Mouse (Mus musculus): Measurements from ENCODE around the gene Gm45233. TPM values are rescaled to one million over a fixed set of nuclear protein-coding genes. Genes with fewer than 3 reads are reported as not detected.
"Not testable (repeated sequence)": the region's sequence is repeated elsewhere in the genome, so short reads cannot be mapped to it uniquely, and the experiment has no call there.

Gm45233 gene
- not detected in 2 replicates for polyA plus RNA-seq (2015; fragmentation: Nextera tagmentation; extraction: Ambion mirVana)

DNA sequence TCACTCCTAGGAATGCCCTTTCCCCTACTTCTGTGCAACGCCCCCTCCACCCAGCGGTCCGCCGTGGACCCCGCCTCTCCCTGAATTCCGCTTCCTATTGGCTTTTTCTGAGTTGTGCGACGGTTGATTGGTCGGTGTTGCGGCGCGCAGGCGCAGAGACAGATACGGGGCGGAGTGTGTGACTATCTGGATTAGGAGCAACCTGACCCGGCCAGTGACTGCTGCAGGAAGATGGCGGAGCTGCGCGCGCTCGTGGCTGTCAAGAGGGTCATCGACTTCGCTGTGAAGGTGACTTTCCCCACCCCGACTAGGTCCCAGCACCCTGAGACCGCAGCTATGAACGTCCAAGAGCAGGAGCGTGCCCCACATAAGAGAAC is at the start of gene Gm45233, which contains the start of gene Etfb:
Gene Gm45233 (plus strand): TSS at position 212 of the 377 bp plus-strand sequence.
Gene Etfb (plus strand): TSS at position 167 of the 377 bp plus-strand sequence.
- peak; percentile 97 for ATAC-seq (replicated peaks)
- no peaks in the 10 kb centered on the region for H3K36me3 ChIP-seq (replicated peaks)
- H3K4me2 ChIP-seq, result peak within 1 kb of the TSS; percentile 69
- peak within 1 kb of the TSS; percentile 86 for H3K27ac ChIP-seq
- peak within 1 kb of the TSS; percentile 53 for H3K9ac ChIP-seq
- H3K9me3 ChIP-seq, result no peaks in the 10 kb centered on the region
- H3K4me3 ChIP-seq, result peak within 1 kb of the TSS; percentile 48
- H3K4me1 ChIP-seq, result peaks cover 21% of the 10 kb centered on the region
- H3K27me3 ChIP-seq (replicated peaks), result no peaks in the 10 kb centered on the region
- under 1% methylated on average over 27 of the region's 27 CpGs for WGBS

DNA sequence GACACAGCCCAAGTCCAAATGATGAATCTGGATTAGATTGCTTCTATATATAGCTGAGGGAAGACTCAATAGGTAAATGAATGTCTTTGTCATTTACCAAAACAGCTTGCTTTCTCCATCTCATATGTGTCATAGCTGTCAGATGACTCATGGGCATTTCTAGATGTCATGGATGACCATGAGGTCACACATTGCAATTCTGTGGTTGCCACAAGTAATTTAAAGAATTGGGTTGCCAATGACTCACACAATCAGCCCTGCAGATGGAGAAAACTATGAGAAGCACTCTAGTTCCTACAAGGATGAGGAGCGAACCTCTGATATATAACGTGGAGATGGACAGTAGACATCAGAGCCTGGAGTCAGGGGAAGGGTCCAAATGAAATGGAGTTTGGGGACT is 44.4 kb upstream of the Gm45233 start:
- H3K27ac ChIP-seq, result no peak overlapping the region
- no peak for ATAC-seq (replicated peaks)
- WGBS, result 88% methylated on average over 2 of the region's 2 CpGs

GRCm38 (mm10) chr7:43402718-43403117 is 41.2 kb upstream of the Gm45233 start:
- no peak for ATAC-seq (replicated peaks)
- H3K4me3 ChIP-seq, result no peak overlapping the region
- H3K9ac ChIP-seq, result no peak overlapping the region
- no peaks in the 10 kb centered on the region for H3K36me3 ChIP-seq (replicated peaks)
- WGBS, result 44% methylated on average over 2 of the region's 2 CpGs
- H3K27me3 ChIP-seq (replicated peaks), result no peaks in the 10 kb centered on the region
- H3K4me1 ChIP-seq, result no peaks in the 10 kb centered on the region
- H3K4me2 ChIP-seq, result no peak overlapping the region
- H3K27ac ChIP-seq, result no peak overlapping the region
- H3K9me3 ChIP-seq, result no peaks in the 10 kb centered on the region

More for the DNA sequence above, 44.4 kb upstream of the Gm45233 start:
- H3K9ac ChIP-seq, result no peak overlapping the region
- H3K4me3 ChIP-seq, result no peak overlapping the region
- H3K4me2 ChIP-seq, result no peak overlapping the region
- no peaks in the 10 kb centered on the region for H3K4me1 ChIP-seq
- H3K27me3 ChIP-seq (replicated peaks), result no peaks in the 10 kb centered on the region
- no peaks in the 10 kb centered on the region for H3K9me3 ChIP-seq
- H3K36me3 ChIP-seq (replicated peaks), result no peaks in the 10 kb centered on the region

DNA sequence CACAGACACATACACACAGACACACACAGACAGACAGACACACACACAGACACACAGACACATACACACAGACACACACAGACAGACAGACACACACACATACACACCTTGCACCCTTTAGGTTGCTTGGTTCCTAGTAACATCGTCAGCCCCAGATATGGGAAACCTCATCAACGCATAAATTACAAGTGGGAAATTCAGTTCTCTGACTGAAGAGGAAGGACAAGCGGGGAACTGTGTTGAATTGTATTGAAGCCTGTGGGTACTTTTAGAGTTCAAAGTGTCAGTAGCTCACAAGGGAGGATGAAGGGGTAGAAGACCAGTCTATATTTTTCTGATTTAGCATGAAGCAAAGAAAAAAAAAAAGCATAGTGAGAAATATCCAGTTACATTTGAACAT is 36.4 kb upstream of the Gm45233 start:
- no peak overlapping the region for H3K9ac ChIP-seq
- no peak overlapping the region for H3K27ac ChIP-seq
- H3K4me2 ChIP-seq, result no peak overlapping the region
- WGBS, result 81% methylated on average over 3 of the region's 3 CpGs
- H3K9me3 ChIP-seq, result no peaks in the 10 kb centered on the region
- H3K36me3 ChIP-seq (replicated peaks), result no peaks in the 10 kb centered on the region
- H3K4me3 ChIP-seq, result no peak overlapping the region
- no peak for ATAC-seq (replicated peaks)
- no peaks in the 10 kb centered on the region for H3K27me3 ChIP-seq (replicated peaks)
- no peaks in the 10 kb centered on the region for H3K4me1 ChIP-seq

DNA sequence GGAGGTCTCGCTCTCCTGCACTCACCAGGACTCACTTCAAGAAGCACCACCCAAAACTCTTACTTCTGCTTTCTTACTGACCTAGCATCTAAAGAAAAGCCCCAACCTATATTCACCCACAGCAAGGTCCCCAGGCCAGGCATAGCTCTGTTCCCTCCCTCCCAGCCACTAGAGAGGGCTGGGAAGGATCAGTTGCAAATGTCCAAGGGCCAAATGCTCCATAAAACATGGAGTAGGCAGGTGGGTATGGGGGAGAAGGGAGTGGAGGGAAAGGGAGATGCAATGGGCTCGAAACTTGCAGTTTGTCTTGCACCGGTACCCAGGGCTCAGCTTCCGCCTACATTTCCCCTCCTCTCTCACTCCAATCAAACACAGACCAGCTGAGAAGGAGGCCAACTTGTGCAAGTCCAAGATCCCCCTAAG is 35.8 kb upstream of the Gm45233 start, which contains the start of gene Siglecg:
Gene Siglecg (plus strand): TSS at position 74 of the 423 bp plus-strand sequence.
- Histone ChIP-seq H3K4me2 (no peak within 1 kb of the TSS), H3K36me3 (replicated peaks) (no peaks in the 10 kb centered on the region), H3K4me3 (no peak within 1 kb of the TSS), H3K27ac (no peak within 1 kb of the TSS), H3K9ac (no peak within 1 kb of the TSS), H3K9me3 (no peaks in the 10 kb centered on the region), H3K4me1 (no peaks in the 10 kb centered on the region), H3K27me3 (replicated peaks) (no peaks in the 10 kb centered on the region)
- 83% methylated on average over 4 of the region's 4 CpGs for WGBS
- ATAC-seq (replicated peaks), result no peak

- H3K27me3 ChIP-seq (replicated peaks), result no peaks in the 10 kb centered on the region
- ATAC-seq (replicated peaks), result no peak
- H3K4me3 ChIP-seq, result no peak overlapping the region
- no peaks in the 10 kb centered on the region for H3K9me3 ChIP-seq
- H3K9ac ChIP-seq, result no peak overlapping the region
- no peak overlapping the region for H3K4me2 ChIP-seq
- H3K4me1 ChIP-seq, result no peaks in the 10 kb centered on the region
- H3K36me3 ChIP-seq (replicated peaks), result no peaks in the 10 kb centered on the region
- no peak overlapping the region for H3K27ac ChIP-seq
- WGBS, result 75% methylated on average over 3 of the region's 3 CpGs
Observed at GRCm38 (mm10) chr7:43409084-43409483, 34.8 kb upstream of the Gm45233 start.

- not testable (repeated sequence) for H3K9me3 ChIP-seq; H3K27me3 ChIP-seq (replicated peaks); H3K4me3 ChIP-seq; H3K4me1 ChIP-seq; H3K36me3 ChIP-seq (replicated peaks); H3K4me2 ChIP-seq; H3K9ac ChIP-seq; ATAC-seq (replicated peaks); H3K27ac ChIP-seq
- WGBS, result 32% methylated on average over 4 of the region's 4 CpGs
Observed at GRCm38 (mm10) chr7:43411724-43412123, 32.2 kb upstream of the Gm45233 start.

- no peaks in the 10 kb centered on the region for H3K27me3 ChIP-seq (replicated peaks)
- H3K4me1 ChIP-seq, result no peaks in the 10 kb centered on the region
- no peak overlapping the region for H3K4me2 ChIP-seq
- no peak for ATAC-seq (replicated peaks)
- H3K4me3 ChIP-seq, result no peak overlapping the region
- H3K36me3 ChIP-seq (replicated peaks), result no peaks in the 10 kb centered on the region
- 83% methylated on average over 10 of the region's 10 CpGs for WGBS
- no peak overlapping the region for H3K9ac ChIP-seq
- no peaks in the 10 kb centered on the region for H3K9me3 ChIP-seq
- H3K27ac ChIP-seq, result no peak overlapping the region
Observed at GRCm38 (mm10) chr7:43417298-43417697, 26.6 kb upstream of the Gm45233 start.

DNA sequence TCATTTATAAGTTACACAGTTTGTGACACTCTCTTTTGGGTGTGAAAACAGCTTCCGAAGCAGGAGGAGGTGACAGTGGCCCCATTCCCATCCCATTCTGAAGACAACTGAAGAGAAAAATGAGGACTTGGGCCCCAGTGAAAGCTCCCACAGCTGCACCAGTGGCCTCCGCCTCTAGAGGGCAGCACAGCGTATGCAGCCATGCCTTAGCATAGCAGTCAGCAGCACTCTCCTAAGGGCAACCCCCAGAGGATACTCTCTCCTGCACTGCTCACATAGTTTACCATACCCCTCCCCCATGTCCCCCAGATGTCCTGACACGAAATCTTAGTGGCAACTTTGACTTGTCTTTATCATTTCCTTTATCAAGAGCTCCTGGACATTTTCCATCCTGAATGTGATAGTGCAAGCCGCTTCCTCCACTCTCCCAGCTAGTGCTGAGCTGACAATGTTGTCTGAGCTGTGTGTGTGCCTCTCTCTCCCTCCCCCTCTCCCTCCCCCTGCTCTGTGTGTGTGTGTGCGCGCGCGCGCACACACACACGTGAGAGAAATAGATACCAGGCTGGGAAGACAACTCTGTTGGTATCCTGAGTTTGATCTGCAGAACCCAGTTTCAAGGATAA is 20.8 kb upstream of the Gm45233 start:
- H3K4me3 ChIP-seq, result no peak overlapping the region
- ATAC-seq (replicated peaks), result peak; percentile 95
- peak overlapping the region; percentile 29 for H3K4me2 ChIP-seq
- no peaks in the 10 kb centered on the region for H3K36me3 ChIP-seq (replicated peaks)
- no peak overlapping the region for H3K9ac ChIP-seq
- WGBS, result 12% methylated on average over 11 of the region's 11 CpGs
- H3K4me1 ChIP-seq, result peaks cover 6% of the 10 kb centered on the region
- no peaks in the 10 kb centered on the region for H3K9me3 ChIP-seq
- H3K27ac ChIP-seq, result no peak overlapping the region
- no peaks in the 10 kb centered on the region for H3K27me3 ChIP-seq (replicated peaks)

GRCm38 (mm10) chr7:43423991-43424625 is 19.8 kb upstream of the Gm45233 start:
- no peak overlapping the region for H3K9ac ChIP-seq
- no peak for ATAC-seq (replicated peaks)
- no peaks in the 10 kb centered on the region for H3K27me3 ChIP-seq (replicated peaks)
- H3K9me3 ChIP-seq, result no peaks in the 10 kb centered on the region
- peaks cover 6% of the 10 kb centered on the region for H3K4me1 ChIP-seq
- no peaks in the 10 kb centered on the region for H3K36me3 ChIP-seq (replicated peaks)
- 65% methylated on average over 3 of the region's 3 CpGs for WGBS
- H3K4me3 ChIP-seq, result no peak overlapping the region
- no peak overlapping the region for H3K27ac ChIP-seq
- H3K4me2 ChIP-seq, result no peak overlapping the region

GRCm38 (mm10) chr7:43427406-43427805 is 16.5 kb upstream of the Gm45233 start, which contains the start of gene Lim2:
Gene Lim2 (plus strand): TSS chr7:43427670.
- Histone ChIP-seq H3K9ac (no peak within 1 kb of the TSS), H3K27ac (no peak within 1 kb of the TSS), H3K36me3 (replicated peaks) (no peaks in the 10 kb centered on the region), H3K4me1 (peaks cover 6% of the 10 kb centered on the region), H3K4me2 (no peak within 1 kb of the TSS), H3K9me3 (no peaks in the 10 kb centered on the region), H3K4me3 (no peak within 1 kb of the TSS), H3K27me3 (replicated peaks) (no peaks in the 10 kb centered on the region)
- ATAC-seq (replicated peaks), result no peak
- WGBS, result 84% methylated on average over 8 of the region's 8 CpGs

- Histone ChIP-seq H3K4me1 (no peaks in the 10 kb centered on the region), H3K9me3 (no peaks in the 10 kb centered on the region), H3K27ac (no peak overlapping the region), H3K4me2 (no peak overlapping the region), H3K9ac (no peak overlapping the region), H3K36me3 (replicated peaks) (no peaks in the 10 kb centered on the region), H3K27me3 (replicated peaks) (no peaks in the 10 kb centered on the region), H3K4me3 (no peak overlapping the region)
- WGBS, result 60% methylated on average over 4 of the region's 4 CpGs
- ATAC-seq (replicated peaks), result no peak
Observed at GRCm38 (mm10) chr7:43429500-43429899, 14.4 kb upstream of the Gm45233 start.

DNA sequence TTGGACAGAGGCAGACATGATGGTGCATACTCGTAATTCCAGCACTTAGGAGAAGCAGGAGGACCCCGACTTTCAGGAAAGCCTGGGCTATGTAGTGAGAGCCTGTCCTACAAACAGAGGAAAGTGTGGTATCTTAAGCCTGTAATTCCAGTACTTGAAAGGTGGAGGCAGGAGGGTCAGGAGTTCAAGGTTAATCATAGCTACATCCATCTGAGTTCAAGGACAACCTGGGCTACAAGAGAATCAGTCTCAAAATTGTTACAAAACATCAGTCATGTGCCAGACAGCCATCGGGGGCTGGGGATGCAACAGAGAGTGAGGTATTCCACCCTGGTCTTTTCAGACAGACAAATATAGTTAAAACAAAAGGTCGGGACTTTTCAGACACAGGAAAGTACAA is 11.0 kb upstream of the Gm45233 start:
- no peaks in the 10 kb centered on the region for H3K36me3 ChIP-seq (replicated peaks)
- no peaks in the 10 kb centered on the region for H3K9me3 ChIP-seq
- no peak overlapping the region for H3K27ac ChIP-seq
- WGBS, result 82% methylated on average over 4 of the region's 4 CpGs
- no peaks in the 10 kb centered on the region for H3K27me3 ChIP-seq (replicated peaks)
- H3K4me1 ChIP-seq, result no peaks in the 10 kb centered on the region
- H3K4me3 ChIP-seq, result no peak overlapping the region
- no peak for ATAC-seq (replicated peaks)
- H3K4me2 ChIP-seq, result no peak overlapping the region
- H3K9ac ChIP-seq, result no peak overlapping the region
